Mouse (Mus musculus) neutrophil, adult 59 days (primary cell): ENCODE measurements around the gene Fhl5. TPM values are rescaled to one million over a fixed set of nuclear protein-coding genes. Genes with fewer than 3 reads are reported as not detected.

Experiments used
- total RNA-seq, 2 experiments: library from RNA; stranded (reverse); gene quantifications; 1 replicate in 1 of 2; 2 replicates in 1 of 2; pipeline ENCODE4 v1.2.4; 2023

The Fhl5 gene
- total RNA-seq = not detected

GRCm38 (mm10) chr4:25242776-25243175, at the start of gene Fhl5:
TSS of gene Fhl5 (minus strand) at chr4:25242876.

DNA sequence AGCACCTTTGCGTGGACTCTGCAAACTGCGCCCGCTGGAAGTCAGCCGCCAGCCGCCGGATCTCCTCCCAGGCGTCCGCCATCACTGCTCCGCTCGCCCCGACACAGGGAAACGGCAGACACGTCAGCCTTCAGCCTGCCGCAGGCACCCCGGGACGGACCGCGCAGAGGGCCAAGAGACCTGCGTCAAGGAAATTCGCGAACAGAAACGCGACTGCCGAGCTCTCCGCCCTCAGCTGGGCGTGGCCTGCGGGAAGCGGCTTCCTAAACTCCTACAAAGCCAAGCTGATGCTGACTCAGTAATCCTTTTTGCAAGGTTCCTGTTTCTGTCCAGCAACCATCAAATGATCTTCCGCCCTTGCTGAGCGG, 39.0 kb upstream of the Fhl5 start, which contains the start of gene Ufl1:
TSS of gene Ufl1 (minus strand) at position 151 of the 368 bp plus-strand sequence.

Other genes with a start within 250 kb of the Fhl5 start
- gene Ufl1, start 38.9 kb upstream of the Fhl5 start, total RNA-seq = 10 to 100 TPM; 13.8 to 18.3 TPM